Mouse (Mus musculus) brain, adult 2 months (tissue): ENCODE results near the gene Cftr.

Source experiments
- DNase-seq: peaks from one replicate; pipeline ENCODE4 v3.0.0; 2011; ENCODE audit warnings: low read depth, low spot score

Cftr gene

GRCm38 (mm10) chr6:18170311-18170922 lies at the start of gene Cftr:
Gene Cftr (plus strand): TSS chr6:18170687.
- DNase-seq: no peak

DNA sequence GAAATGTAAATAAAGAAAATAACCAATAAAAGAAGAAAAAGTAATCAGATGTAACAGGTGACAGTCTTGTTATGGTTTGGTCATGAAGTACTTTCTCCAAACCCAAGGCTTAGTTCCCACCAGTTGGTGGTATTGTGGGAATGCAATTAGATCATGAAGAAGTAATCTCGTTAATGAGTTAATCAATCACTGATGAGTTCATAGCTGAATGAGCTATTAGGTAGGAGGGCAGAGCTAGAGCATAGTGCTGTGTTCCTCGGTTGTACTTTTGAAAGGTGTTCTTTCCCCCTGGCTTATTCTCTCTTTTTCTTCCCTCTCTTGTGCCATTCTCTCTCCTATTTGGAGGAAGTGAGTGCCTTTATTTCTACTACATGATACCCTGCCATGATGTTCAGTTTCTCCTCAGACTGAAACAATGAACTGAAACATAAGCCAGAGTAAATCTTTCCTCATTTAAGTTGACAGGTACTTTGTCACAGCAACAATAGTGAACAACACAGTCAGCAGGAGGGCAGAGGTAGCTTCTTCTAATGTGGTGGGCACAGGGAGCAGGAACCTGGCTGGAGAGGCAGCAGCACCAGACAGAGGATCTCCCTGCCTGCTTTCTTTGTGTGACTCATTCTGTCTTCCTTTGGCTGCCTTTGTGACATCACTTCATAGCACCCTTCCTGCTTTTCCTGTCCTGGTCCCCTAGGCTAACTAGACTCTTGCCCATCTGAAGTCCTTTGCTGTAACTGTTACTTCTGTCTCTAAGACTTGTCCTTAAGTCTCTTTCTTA lies 43.1 kb upstream of the Cftr start:
- no peak for DNase-seq

DNA sequence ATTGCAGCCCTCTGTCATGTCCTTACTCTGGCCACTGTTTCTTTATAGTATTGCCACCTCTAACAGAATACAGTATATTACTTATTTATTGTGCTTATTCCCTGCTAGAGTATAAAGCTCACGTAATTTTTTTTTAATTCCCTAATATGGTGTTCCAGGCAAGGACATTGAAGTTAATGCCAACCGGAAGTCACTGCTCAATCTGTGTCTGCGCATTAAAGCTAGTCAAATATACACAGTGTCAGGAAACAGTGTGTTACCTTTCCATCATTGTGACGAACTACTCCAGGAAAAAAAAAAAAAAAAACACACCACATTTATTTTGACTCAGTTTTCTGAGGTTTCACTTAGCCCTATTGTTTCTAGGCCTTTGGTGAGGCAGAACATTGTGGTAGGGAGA lies 42.4 kb upstream of the Cftr start:
- DNase-seq: no peak

- peak; percentile 6 for DNase-seq
Measured at GRCm38 (mm10) chr6:18135246-18135645, 35.2 kb upstream of the Cftr start.

DNA sequence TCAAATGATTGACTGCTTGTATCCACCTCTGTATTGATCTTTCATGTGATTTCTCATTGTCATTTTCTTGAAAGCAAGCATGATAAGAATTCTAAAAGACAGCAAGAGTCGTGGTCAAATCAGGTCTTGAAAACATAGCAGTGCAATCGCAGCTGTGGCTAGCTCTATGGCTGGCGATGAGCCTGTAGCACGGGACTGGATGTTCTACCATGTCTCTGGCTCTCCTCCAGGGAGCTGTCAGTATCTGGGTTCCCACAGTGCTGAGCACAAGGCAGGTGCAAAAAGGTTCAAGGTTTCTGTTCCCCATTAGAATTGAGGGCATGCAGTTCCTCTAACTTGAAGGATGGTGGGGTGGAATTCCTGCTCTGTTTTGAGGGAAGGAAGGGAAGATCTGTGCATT lies 17.5 kb upstream of the Cftr start:
- DNase-seq: peak; percentile 50

GRCm38 (mm10) chr6:18169618-18170017 lies 869 bp upstream of the Cftr start:
- DNase-seq: no peak

GRCm38 (mm10) chr6:18171614-18172013 lies 1.1 kb downstream of the Cftr start:
- peak; percentile 48 for DNase-seq

DNA sequence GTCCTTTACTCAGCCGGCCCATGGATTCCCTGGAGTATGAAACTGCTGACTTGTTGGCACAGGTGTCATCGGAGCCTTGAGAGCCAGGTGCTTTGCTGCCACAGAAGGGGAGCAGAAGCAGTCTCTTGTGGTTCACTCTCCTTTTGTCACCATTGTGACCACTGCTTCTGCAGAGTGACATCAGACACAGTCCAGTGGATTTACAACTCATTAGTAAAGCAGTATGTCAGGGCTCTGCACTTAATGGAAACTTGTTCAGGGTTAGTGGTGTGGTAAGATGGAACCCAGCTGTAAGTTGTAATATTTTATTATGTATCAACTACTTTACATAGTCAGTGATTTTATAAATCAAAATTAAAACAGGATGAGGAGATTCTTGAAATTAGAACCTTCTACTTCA lies 7.0 kb downstream of the Cftr start:
- DNase-seq: no peak

DNA sequence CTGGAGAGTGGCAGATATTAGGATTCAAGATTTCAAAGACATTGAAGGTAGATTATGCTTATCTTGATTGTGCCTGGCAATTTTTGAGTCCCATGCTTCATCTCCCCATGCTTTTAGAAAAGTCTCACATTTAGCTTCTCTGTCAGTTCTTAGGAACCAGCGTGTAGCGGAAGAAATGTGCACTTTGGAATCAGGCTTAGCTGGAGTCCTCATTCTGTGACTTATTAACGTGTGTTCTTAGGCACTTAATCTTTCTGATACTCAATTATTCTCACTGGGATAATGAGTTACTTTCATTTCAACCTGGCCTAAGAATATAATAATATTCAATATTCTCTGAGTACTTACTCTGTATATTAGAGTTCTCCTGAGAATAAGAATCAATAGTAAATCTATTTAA lies 10.2 kb downstream of the Cftr start:
- DNase-seq: no peak

DNA sequence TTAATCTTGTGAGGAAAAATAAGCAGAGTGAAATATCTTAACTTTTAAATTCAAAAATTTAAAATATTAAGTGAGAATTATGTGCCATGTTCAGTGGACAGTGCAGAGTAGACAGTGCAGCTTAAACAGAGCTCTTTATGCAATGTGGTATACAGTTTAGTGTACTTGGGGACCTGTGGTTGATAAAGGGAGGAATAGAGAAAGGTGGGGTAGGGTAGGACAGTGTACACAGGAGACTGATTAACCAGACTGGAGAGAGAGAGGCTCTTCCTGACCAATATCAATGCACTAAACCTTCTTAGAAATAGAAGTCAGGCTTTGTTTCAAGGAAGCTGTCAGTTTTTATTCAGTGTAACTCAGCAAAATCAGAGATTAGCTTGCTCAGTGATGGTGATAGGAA lies 12.4 kb downstream of the Cftr start:
- DNase-seq: no peak

DNA sequence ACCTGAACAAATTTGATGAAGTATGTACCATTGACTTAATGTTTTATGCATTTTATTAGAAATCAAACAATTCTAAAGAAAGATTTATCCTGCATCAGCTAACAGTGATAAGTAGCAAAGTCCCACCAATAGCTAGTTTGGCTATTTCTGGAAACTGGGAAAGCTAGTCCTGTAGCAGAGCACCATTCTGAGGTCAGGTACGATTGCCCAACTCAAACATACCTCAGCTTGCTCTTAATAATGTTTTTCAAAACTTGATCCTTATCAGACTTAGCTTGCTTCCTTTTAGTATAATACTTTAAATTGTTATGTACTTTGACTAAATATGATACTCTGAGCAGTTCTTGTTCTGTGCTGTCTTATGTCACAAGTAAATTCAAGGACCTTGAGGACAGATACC lies 50.2 kb downstream of the Cftr start:
- no peak for DNase-seq

DNA sequence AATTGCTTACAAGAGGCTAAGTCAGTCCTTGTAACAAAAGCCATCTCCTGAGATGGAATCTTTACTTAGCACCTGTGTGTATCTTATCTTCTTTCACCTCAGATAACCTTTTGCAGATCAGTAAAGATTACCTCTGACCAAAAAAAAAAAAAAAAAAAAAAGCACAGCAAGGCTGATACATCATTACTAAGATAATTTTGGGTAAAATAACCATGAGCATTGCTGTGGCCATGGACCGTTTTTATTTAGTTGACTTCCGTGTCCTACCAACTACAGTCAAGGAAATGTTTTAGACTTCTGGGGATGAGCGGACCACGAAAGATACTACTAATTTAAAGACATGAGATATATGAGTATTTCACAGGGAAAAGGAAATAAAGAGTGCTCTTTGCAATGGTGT lies 52.7 kb downstream of the Cftr start:
- no peak for DNase-seq

DNA sequence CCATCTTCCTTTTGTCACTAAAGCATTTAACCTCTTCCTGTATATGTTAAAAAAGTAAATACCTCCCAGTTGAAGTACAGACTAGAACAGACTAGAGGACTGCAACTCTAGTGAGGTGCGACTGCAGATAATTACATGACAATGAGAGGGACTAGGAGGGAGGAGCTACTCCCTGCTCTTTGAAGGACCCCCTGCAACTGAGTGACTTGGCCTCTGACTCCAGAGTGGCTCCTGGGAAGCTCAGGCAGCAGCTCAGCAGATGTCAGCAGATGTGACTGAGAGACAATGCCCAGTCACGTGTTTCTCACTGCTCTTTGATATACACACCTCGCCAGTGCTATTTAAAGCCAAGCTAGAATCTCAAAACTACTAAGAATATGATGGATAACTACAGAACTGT lies 54.7 kb downstream of the Cftr start:
- no peak for DNase-seq

- no peak for DNase-seq
Measured at GRCm38 (mm10) chr6:18246495-18246894, 76.0 kb downstream of the Cftr start.

DNA sequence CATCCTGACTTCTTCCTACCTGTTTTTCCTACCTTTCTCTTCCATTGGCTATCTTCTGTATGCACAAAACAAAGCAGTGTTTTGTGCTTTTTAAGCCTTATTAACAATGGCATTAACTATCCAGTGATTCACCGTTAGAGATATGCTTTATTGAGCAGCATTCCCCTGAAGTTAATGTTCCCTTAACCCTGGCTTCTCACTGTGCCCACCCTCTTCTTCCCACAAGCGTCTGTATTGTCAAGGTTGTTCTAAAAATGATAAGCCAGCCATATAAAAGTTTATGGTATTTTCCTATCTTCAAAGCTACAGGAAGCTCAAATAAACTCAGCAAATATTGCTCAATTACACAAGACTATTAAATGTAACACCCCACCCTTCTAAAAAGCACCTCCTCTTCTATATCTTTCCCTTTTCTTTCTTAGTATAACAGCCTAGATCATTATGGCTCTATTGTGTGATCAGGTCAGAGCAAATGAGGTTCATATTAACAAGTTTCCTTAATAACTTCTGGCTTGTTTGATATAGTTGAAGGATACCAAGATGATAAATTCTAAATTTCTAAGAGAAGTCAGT lies 77.5 kb downstream of the Cftr start:
- no peak for DNase-seq

DNA sequence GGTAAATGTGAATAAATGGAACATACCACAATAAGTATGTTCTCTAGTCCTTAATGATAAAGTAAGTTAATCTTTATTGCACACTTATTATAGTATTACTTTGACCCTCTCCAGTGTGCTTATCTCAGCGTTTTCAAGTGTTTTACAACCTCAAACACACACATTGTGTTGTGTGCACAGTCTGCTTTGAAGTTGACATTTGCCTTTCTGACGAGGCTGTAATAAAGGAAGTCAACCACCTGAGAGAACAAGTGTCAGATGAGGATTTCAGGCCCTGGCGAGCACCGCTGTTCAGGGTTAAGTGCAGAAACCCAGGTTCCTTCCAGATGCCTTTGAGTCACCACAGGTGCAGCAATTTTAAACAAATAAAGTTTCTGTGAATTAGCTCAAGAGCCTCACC lies 78.0 kb downstream of the Cftr start:
- no peak for DNase-seq

GRCm38 (mm10) chr6:18254586-18254985 lies 84.1 kb downstream of the Cftr start:
- no peak for DNase-seq

GRCm38 (mm10) chr6:18270983-18271382 lies 100.5 kb downstream of the Cftr start:
- DNase-seq: no peak

DNA sequence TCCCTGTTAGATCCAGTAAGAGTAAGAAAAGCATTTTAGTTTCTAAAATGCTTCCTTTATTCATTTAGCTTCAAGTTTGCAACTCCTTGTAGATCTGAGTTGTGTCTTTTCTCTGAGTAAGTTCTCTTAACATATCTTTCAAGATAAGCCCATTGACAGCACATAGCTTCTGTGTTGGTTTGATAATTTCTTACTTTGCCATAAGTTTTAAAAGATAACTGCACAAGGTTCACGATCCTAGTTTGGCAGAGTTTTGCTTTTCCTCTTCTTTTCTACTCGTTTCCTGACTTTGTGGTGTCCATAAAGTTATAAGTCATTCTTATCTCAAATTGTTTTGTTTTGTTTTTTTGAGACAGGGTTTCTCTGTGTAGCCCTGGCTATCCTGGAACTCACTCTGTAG lies 130.3 kb downstream of the Cftr start:
- DNase-seq: no peak

- DNase-seq: no peak
Measured at GRCm38 (mm10) chr6:18302105-18302504, 131.6 kb downstream of the Cftr start.

DNA sequence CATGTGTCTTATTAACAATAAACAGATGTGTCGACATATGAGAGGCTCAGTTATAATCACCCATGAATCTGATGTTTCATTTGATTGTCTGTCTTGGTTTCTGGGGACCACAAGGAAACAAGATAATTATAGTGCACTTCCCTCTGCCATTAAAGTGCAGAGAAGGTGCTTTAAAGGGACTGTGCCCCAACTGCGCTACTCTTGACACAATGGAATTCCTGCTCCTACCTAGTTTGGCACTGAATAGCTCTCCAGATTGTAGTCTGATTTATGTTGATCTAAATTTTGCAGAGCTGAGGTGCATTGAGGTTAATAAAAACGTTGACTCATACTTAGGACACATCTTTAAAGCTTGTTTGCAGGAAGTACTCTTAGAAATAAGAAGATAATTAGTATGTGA lies 132.7 kb downstream of the Cftr start:
- no peak for DNase-seq

DNA sequence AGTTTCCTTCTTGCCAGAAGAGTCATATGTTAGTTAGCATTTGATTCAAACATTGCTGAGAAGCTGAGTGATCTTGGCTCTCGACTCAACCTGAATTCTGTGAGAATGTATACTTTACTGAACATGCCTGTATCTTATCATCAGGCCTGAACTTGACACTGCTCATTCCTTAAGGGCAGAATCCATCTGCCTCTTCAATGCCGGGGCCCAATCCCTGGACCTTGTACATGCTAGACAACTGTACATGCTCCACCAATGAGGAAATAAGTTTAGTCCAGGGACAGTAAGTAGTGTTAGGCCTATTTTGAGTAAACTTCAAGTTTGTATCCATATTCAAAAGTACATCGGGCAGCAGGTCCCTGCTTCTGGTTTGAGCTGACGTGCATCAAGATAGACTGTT lies 134.6 kb downstream of the Cftr start:
- no peak for DNase-seq

GRCm38 (mm10) chr6:18310983-18311382 lies 140.5 kb downstream of the Cftr start:
- DNase-seq: no peak
